Mouse (Mus musculus) adrenal gland, postnatal 25 days (tissue): ENCODE data around the gene Galnt15. TPM values are rescaled to one million over a fixed set of nuclear protein-coding genes. Genes with fewer than 3 reads are reported as not detected.

Experiments
- DNase-seq: peaks from one replicate; pipeline ENCODE4 v3.0.0; 2021; ENCODE audit warnings: mixed read lengths
- total RNA-seq: library from RNA; stranded (reverse); gene quantifications from 2 replicates; pipeline ENCODE4 v1.2.3, GENCODE M21; 2021

Galnt15 gene
- total RNA-seq, 1 experiment from 2014 or later, result 4.3 TPM

DNA sequence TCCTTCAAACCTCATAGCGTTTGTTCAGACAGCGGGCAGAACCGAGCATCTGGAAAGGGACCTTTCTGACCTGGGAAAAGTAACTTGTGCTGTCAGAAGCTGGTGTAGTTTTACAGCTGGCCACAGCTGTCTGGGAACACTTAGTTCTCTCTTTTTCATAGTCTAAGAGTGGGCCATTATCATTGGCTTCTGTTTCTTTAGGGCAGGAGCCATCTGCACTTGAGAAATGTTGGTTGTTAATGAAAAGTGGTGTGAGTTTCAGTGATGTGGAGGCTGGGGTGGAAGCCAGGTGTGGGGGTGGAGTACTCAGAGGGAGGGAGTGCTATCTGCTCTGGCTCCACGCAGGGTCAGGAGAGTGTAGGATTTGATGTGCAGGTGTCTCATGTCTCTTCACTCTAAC lies 62.3 kb downstream of the Galnt15 start:
- DNase-seq, result no peak

DNA sequence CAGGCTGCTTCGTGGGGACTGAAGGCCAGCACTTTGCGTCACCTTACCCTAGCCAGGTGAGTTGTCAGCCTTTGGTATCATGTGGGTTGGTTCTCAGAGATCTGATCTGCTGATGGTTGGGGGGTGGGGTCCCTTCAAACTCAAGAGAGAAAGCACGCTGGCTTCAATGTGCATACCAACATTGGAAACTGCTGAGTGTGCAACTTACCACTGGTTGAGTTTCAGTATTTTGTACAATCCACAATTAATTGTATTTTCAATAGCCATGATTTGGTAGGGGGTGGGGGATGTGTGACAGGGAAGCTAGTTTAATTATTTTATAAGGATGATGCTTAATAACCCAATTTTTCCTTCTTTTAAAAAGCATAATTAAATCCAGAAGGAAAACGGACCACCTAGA lies 62.9 kb downstream of the Galnt15 start:
- DNase-seq, result no peak

- DNase-seq, result no peak
Observed at GRCm38 (mm10) chr14:32093018-32093417, 64.2 kb downstream of the Galnt15 start.

GRCm38 (mm10) chr14:32093500-32094117 lies 64.8 kb downstream of the Galnt15 start:
- DNase-seq, result no peak

DNA sequence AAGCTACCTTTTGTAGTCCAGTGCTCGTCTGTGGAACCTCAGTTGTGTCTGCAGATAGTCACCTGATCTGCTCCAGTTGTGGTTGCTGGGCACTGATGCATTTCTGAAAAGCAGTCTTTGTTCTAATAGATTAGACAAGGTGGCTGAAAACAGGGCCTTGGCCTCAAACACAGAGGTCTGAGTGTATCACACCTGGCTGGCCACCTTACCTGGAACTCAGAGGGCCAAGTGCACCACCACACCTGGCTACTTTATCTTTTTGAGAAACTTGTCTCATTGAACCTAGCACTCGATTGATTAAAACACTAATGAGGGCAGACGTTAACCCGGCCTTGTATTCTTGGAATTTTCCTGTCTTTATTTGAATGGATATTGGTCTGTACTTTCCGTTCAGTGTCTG lies 66.9 kb downstream of the Galnt15 start:
- no peak for DNase-seq

GRCm38 (mm10) chr14:32096740-32097139 lies 68.0 kb downstream of the Galnt15 start:
- no peak for DNase-seq

- no peak for DNase-seq
Observed at GRCm38 (mm10) chr14:32097691-32098090, 68.9 kb downstream of the Galnt15 start.

- no peak for DNase-seq
Observed at GRCm38 (mm10) chr14:32098951-32099350, 70.2 kb downstream of the Galnt15 start.

DNA sequence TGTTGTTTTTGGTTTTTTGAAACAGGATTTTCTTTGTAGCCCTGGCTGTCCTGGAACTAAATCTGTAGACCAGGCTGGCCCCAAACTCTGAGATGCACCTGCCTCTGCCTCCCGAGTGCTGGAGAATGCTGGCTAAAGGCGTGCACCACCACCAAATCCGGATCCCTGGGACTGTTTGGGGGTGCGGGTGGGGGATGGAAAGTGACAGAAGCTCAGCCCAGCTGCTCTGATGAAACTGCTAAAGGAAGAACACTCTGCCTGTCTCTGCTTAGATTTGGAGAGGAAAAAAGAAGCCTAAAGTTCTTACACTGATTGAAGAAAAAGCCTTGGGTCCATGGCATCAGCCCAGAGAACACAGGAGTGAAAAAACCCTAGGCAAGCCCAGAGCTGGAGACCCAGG lies 74.8 kb downstream of the Galnt15 start:
- no peak for DNase-seq

- DNase-seq, result no peak
Observed at GRCm38 (mm10) chr14:32105663-32106062, 76.9 kb downstream of the Galnt15 start.

- DNase-seq, result no peak
Observed at GRCm38 (mm10) chr14:32106911-32107310, 78.1 kb downstream of the Galnt15 start.

Other genes with a start within 250 kb of the Galnt15 start
- 20.6 and 25.6 TPM in 2 replicates for gene Ankrd28, start 198.3 kb upstream of the Galnt15 start, total RNA-seq
- 37.6 and 51.6 TPM in 2 replicates for gene Oxnad1, start 56.4 kb downstream of the Galnt15 start, total RNA-seq
- 54.5 and 69.4 TPM in 2 replicates for gene Dph3, start 56.7 kb downstream of the Galnt15 start, total RNA-seq
- gene Msmb, start 113.0 kb downstream of the Galnt15 start, total RNA-seq, result not detected in 2 replicates
- 151 and 193 TPM in 2 replicates for gene Ncoa4, start 130.9 kb downstream of the Galnt15 start, total RNA-seq
- 121 and 174 TPM in 2 replicates for gene Timm23, start 172.9 kb downstream of the Galnt15 start, total RNA-seq
- 73.1 and 75.6 TPM in 2 replicates for gene Parg, start 173.0 kb downstream of the Galnt15 start, total RNA-seq